Mouse (Mus musculus) liver, adult 10 weeks (tissue): Measurements from ENCODE around the gene Ank2. TPM values are rescaled to one million over a fixed set of nuclear protein-coding genes. Genes with fewer than 3 reads are reported as not detected.

Experiments
- polyA plus RNA-seq: library from polyadenylated mRNA; stranded (reverse); fragments of 350-450 nt; fragmentation: Illumina TruSeq; extraction: RNeasy Lipid Tissue Mini Kit (QIAGEN cat#74804); gene quantifications from one replicate; pipeline ENCODE4 v1.2.3, GENCODE M21; 2014; ENCODE audit warnings: low read depth, low replicate concordance

The Ank2 gene
- polyA plus RNA-seq, result 4.0 TPM

GRCm38 (mm10) chr3:127498742-127499400 lies at the start of gene Ank2:
Gene Ank2 (minus strand): TSS chr3:127499350.

Other genes starting within 250 kb of the Ank2 start
- 14.4 TPM for gene Larp7, start 54.0 kb upstream of the Ank2 start, polyA plus RNA-seq
- gene Zgrf1, start 54.1 kb upstream of the Ank2 start, polyA plus RNA-seq, result 0.29 TPM
- gene Neurog2, start 133.8 kb upstream of the Ank2 start, polyA plus RNA-seq, result not detected